In genomic region chr4:48314814-48315213, GRCm38 (mm10) we compare ENCODE assay signal across 14 mouse cellular contexts.
"Had no signal": no experiment of that assay in that cellular context is flagged by ENCODE, and none has a peak within 500 bp of the region (broad histone marks: within the 10 kb centered on the region; RNA-seq: fewer than 3 reads in every experiment).

No protein-coding gene starts in this region.

- H3K27me3 ChIP-seq: hindbrain, embryonic 13.5 days; limb, embryonic 12.5 days; midbrain, embryonic 13.5 days; neural tube, embryonic 15.5 days; stomach, embryonic 15.5 days had no signal

- H3K9me3 ChIP-seq: hindbrain, embryonic 13.5 days; limb, embryonic 12.5 days; midbrain, embryonic 13.5 days; neural tube, embryonic 15.5 days; stomach, embryonic 15.5 days had no signal

- H3K9ac ChIP-seq: hindbrain, embryonic 13.5 days; limb, embryonic 12.5 days; midbrain, embryonic 13.5 days; neural tube, embryonic 15.5 days; stomach, embryonic 15.5 days had no signal

- DNase-seq: kidney, adult 8-10 months; kidney, postnatal 25 days; lung, adult 18-20 months; lung, postnatal 36 days; right cerebral cortex, postnatal 4 days; thymus, postnatal 4 days had no signal

- H3K4me3 ChIP-seq: hindbrain, embryonic 13.5 days; left cerebral cortex, adult 2 months; limb, embryonic 12.5 days; midbrain, embryonic 13.5 days; myocyte; neural tube, embryonic 15.5 days; stomach, embryonic 15.5 days had no signal

- H3K36me3 ChIP-seq: neural tube, embryonic 15.5 days; stomach, embryonic 15.5 days had no signal

- ATAC-seq: hindbrain, postnatal 0 days; midbrain, embryonic 13.5 days had no signal

- H3K4me2 ChIP-seq: hindbrain, embryonic 13.5 days; limb, embryonic 12.5 days; midbrain, embryonic 13.5 days; neural tube, embryonic 15.5 days; stomach, embryonic 15.5 days had no signal

- H3K4me1 ChIP-seq: hindbrain, embryonic 13.5 days; limb, embryonic 12.5 days; midbrain, embryonic 13.5 days; neural tube, embryonic 15.5 days; stomach, embryonic 15.5 days had no signal

- H3K27ac ChIP-seq: hindbrain, embryonic 13.5 days; hindbrain, postnatal 0 days; left cerebral cortex, adult 2 months; limb, embryonic 12.5 days; midbrain, embryonic 13.5 days; neural tube, embryonic 15.5 days; stomach, embryonic 15.5 days had no signal
